Mouse (Mus musculus) liver, postnatal 0 days (tissue): ENCODE results near the gene Slc1a4.

Experiments
- CTCF ChIP-seq: sonication (generic); IDR thresholded peaks from 2 replicates; pipeline ENCODE4 v1.5.1; 2016; ENCODE audit warnings: antibody characterized with exemption, low read depth
- EP300 ChIP-seq: IDR thresholded peaks from 2 replicates; pipeline ENCODE4 v1.6.1; 2016; ENCODE audit warnings: antibody characterized with exemption, low read depth, mild to moderate bottlenecking

GRCm38 (mm10) chr11:20331690-20332537 lies 599 bp downstream of the Slc1a4 start:
- no peak for TF ChIP-seq EP300
- TF ChIP-seq CTCF, result no peak
